Mouse (Mus musculus) embryo, embryonic 9.5 days (tissue): ENCODE measurements around the gene Tbc1d12.
A peak's percentile ranks its signal among the peaks of the same experiment; 100 is the strongest.

Source experiments
- DNase-seq: peaks from one replicate; pipeline ENCODE4 v3.0.0-alpha.2; 2017; ENCODE audit errors: extremely low spot score

Gene Tbc1d12

GRCm38 (mm10) chr19:38913786-38914185 lies 77.4 kb downstream of the Tbc1d12 start:
- DNase-seq = no peak

- no peak for DNase-seq
Observed at GRCm38 (mm10) chr19:38914926-38915325, 78.5 kb downstream of the Tbc1d12 start.

GRCm38 (mm10) chr19:38915677-38916076 lies 79.3 kb downstream of the Tbc1d12 start:
- DNase-seq = peak; percentile 40

- DNase-seq = no peak
Observed at GRCm38 (mm10) chr19:38928481-38929158, 92.2 kb downstream of the Tbc1d12 start.

- no peak for DNase-seq
Observed at GRCm38 (mm10) chr19:38929471-38930251, 93.3 kb downstream of the Tbc1d12 start.

- no peak for DNase-seq
Observed at GRCm38 (mm10) chr19:38930252-38930787, 93.9 kb downstream of the Tbc1d12 start.

GRCm38 (mm10) chr19:38930788-38931565 lies 94.6 kb downstream of the Tbc1d12 start, which contains the start of gene Hells:
Gene Hells, plus strand, starts transcription at chr19:38930915.
- peak; percentile 93 for DNase-seq

- DNase-seq = no peak
Observed at GRCm38 (mm10) chr19:38931566-38931890, 95.1 kb downstream of the Tbc1d12 start.

- no peak for DNase-seq
Observed at GRCm38 (mm10) chr19:38944590-38945307, 108.4 kb downstream of the Tbc1d12 start.
